Mouse (Mus musculus): ENCODE results near the gene Prss53.
"Not testable (repeated sequence)": the region's sequence is repeated elsewhere in the genome, so short reads cannot be mapped to it uniquely, and the experiment has no call there.

Gene Prss53

DNA sequence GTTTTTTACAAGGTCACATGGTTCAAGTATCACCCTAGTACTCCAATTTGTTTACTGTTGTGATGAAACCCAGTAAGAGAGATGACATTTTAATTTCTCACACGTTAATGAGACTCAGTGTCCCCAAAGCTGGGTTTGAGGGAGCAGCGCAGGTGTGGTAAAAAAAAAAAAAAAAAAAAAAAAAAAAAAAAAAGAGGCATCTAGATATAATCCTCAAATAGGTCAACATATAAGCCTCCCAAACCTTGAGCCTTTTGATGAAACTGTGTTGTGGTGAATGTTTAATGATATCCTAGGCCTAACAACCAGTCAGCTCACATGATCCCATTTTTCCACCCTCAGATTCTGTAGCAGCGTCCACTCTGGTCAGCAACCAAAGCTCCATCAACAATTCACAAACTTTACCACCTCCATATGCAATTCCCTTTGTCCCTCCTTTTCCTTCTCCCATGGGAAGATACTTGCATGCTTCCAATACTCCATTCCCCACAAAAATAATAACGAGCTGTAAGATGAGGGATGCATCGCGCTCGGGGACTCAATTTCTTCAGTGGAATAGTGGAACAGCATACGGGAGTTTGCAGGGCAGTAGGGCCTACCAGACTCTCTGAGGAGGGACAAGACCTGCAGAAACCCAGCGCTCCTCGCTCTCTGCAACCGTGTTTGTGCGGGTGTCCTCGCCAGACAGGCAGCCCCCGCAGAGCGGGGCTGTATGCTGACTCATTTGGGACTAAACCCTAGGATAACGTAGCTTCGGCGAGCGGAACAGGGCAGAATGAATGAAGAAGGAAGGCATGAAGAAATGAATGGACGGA is 15.8 kb downstream of the Prss53 start:
- DNase-seq: no peak

DNA sequence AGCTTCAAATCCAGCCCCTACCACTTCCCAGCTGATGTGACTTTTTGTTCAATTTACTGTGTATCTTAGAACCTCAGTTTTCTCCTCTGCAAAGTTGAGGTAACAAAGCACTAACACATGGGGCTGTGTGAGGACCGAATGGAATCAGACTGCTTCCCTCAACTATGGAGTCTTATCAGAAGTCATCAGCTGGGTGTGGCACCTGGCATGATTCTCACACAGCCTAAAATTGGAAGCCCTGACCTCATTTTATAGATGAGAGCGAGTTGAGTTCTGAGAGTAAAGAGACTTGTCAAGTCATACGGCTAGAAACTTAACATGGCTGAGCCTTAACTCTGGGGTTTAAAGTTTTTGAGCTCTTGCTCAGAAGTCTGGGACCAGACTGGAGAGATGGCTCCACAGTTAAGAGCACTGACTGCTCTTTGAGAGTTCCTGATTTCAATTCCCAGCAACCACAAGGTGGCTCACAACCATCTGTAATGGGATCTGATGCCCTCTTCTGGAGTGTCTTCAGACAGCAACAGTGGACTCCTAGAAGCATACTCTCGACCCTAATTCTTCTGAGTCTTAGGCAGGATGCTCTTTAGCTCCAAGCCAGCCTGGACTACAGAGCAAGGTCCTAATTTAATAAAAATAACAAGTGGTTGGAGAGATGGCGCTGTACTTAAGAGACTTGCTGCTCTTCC is 20.5 kb downstream of the Prss53 start:
- no peak for DNase-seq

DNA sequence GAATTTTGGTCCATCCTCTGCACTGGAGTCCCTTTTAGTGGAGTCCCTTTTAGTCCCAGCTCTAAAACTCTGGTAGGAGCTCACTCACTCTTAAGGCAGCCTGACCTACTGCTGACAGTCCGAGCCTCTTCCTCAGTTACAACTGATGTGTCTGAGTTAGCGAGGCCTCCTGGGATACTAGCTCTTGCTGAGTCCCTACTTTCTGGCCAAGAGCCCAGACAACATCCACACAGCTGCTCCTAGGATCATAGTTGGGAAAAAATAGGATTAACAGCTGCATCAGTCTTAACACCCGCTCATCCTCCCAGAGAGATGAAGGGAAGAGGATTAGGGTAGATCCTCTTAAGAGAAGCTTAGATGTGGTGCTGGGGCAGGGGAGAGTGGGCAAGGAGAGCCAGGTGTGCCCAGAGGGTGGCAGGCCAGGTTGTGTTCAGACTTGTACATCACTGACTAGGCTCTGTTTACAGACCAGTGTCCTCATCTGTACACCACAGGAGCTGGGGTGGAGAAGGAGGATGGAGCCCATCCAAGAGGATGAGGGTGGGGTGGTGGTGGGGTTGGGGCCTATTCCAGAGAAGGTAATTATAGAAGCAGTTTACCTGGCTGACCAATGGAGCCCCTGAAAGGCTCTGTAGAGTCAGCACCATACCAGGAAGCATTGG is 21.5 kb downstream of the Prss53 start:
- DNase-seq: no peak

DNA sequence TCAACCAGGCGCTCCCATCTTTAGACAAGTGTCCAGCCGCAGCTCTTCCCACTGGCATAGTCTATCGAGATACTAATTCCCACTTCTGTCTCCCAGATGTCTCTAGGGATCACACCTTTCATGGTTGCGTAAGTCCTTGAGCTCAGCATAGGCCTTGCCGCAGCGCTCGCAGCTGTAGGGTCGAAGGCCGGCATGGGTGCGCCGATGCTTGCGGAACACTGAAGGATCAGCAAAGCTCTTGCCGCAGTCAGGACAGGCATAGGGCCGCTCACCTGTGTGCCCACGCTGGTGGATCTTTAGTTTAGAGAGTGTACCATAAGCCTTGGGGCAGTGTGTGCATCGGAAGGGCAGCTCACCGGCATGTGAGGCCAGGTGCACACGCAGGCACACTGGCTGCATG is 23.1 kb downstream of the Prss53 start:
- DNase-seq: no peak

DNA sequence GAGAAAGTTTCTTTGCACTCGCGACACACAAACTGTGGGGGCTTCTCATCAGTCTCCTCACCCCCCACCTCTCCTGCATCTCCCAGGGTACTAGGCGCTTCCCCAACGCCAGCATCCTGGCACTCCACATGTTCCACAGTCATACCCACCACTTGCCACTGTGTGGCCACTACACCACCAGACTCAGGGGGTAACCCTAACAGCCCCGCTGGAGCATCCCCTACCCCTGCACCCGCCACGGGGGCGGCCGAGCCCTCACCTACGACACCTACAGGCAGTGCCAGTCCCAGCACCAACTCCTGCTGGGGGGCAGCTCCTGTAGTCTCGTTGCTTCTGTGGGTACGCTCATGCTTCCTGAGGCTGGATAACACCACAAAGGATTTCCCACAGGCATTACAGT is 24.3 kb downstream of the Prss53 start:
- DNase-seq: no peak

DNA sequence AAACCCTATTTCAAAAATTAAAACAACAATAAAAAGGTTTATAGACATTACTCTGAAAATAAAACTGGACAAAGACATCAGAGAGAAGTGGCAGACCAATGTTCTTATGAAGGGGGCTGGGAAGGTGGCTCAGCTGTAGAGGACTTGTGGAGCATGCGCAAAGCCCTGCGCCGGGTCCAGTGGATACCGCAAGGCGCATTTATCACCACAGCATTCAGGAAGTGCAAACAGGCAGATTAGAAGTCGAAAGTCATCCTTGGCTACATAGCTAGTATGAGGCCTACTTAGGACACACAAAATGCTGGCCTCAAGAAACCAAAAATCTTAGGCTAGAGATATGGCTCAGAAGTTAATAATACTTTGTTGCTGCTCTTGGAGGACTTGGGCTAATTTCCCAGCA is 32.5 kb downstream of the Prss53 start:
- DNase-seq: peak; percentile 52

DNA sequence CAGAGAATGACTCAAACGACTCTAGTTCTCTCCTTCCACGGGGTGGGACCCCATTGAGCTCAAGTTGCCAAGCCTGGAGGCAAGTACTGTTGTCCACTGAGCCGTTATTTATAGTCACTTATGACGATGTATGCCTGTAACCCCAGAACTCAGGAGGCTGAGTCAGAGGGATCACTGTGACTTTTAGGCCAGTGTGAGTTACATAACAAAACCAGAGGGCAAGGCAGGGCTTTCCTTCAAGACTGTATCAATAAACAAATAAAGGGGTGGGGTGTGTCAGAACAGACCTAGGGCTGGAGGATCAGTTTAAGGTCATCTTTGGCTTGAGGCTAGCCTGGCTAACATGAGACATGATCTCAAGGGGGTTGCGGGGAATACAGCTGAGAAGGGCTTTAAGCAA is 39.9 kb downstream of the Prss53 start:
- no peak for DNase-seq

DNA sequence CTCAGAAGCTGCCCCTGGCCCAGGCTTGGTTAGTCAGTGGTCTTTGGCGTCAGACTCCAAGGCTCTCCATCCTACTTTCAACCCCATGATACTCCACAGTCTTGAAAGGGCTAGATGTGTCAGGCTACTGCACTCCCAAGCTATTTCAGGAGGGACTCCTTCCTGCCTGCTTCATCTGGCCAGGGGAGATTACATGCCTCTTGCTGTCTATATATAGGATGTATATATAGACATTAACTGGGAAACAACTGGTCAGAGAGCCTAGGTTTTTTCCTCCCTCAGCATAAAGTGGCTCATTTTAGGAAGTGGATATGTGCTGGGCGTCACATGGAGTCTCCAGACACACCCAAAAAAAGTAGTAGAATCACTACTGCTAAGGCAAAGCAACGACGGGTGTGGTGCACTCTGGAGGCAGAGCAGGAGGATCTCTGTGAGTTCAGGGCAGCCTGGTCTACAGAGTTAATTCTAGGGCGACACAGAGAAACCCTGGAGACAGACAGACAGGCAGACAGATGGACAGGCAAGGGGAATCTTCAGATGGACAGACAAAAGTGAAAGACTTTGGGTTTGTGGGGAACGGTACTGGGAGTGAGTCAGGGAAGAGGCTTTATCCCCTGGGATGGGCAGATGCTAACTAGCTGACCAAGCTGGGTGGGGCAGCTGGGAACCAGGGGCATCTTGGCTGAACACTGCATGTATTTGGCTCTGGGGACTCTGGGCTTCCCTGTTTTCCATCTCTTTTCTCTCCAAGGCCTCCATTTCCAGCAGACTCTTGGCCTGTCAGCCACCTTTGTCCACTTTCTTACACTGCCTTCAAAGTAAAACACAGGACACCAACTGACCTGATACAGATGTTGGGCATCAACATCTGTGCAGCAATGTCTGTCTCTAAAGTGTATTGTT is 40.5 kb downstream of the Prss53 start:
- no peak for DNase-seq

DNA sequence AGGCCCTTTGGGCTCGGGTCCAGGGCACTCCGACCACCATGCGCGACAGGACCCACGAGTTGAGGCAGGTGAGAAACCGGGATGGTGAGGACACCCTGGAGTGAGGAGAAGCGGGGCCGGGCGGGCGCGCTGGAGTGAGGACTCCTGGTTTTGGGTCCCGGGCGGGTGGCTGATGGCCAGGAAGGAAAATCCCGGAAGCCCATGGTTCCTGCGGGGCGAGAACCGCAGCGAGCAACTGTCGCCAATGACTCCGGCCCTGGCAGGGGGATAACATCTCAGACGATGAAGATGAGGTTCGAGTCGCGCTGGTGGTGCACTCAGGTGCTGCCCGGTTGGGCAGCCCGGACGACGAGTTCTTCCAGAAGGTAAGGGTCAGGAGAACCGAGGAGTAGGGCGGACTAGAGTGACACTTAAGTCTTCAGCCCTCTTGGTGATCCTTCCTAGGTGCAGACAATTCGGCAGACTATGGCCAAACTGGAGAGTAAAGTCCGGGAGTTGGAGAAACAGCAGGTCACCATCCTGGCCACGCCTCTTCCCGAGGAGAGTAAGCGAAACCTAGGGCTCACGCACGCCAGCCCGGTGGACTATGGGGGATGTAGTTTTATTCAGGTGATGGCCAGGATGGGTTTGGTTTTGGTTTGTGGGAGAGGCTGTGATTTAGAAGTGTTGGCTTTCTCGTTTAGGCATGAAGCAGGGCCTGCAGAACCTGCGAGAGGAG is 48.6 kb downstream of the Prss53 start:
- DNase-seq: peak; percentile 84

DNA sequence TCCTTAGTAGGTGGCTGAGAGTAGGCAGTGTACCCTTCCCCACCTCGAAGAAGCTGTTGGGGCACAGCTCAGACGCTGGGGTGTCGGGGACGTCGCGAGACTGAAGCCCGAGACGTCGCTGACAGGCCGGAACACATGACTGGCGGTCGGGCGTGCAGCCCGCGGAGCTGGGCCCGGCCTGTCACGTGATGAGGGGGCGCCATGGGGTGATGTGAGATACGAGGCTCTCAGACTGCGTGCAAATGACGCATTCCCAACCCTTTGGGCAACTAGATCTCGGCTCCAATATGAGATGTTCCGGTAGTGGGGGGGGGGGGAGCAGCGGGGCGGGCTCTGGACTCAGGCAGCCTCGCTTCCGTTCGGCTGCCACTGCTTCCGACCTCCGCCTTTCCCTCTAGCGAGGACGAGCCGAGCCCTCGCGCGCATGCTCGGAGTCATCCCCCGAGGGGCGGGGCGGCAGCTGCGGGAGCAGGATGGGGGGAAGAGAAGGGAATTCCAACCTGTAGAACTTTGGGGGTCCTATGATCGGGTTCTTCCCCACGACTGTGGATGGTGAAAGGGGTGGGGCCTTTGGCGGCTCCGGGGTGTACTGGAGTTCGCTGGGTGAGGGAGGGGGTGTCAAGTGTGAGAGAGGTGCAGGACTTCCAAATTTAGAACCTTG is 49.3 kb downstream of the Prss53 start:
- DNase-seq: peak; percentile 93

DNA sequence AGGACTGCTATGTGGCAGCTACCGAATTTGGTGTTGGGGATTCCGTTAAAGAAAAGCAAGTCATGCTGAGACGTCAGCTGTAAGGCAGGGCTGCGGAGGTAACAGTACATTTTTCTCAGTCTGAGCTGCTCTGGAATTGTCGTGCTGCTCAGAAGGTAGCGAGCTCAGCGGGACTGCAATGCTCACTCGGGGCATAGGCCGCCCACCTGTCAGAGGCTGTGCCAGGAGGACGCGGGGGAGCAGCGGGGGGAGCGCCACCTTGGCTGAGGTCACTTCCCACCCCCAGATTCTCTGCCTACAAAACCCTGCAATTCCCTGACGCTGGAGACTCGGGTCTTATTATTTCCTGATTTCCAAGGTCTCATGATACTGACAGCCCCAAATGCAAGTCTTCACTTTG is 49.9 kb downstream of the Prss53 start:
- peak; percentile 44 for DNase-seq

DNA sequence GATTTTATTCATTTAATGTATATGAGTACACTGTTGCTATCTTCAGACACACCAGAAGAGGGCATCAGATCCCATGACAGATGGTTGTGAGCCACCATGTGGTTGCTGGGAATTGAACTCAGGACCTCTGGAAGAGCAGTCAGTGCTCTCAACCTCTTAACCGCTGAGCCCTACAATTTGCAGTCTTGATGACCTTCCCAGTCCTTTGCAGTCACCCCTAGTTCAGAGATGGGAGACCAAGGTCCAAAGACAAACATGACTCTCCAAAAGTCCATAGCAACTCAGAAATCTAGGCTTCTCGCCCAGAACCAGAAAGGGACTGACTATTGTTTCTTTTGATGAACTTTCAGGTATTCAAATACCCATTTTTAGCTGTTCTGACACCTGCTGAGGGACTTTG is 50.7 kb downstream of the Prss53 start:
- not testable (repeated sequence) for DNase-seq

DNA sequence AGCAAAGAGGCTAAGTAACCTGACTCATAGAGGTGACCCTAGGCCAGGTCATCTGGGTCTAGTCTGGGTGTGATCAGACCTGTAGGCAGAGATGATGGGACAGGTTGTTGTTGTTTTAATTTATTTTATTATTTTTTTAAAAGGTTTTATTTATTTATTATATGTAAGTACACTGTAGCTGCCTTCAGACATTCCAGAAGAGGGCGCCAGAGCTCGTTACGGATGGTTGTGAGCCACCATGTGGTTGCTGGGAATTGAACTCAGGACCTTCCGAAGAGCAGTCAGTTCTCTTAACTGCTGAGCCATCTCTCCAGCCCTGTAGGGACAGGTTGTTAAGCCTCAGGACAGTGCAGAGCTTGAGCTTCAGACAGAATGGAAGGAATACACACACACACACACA is 52.9 kb downstream of the Prss53 start:
- DNase-seq: not testable (repeated sequence)

DNA sequence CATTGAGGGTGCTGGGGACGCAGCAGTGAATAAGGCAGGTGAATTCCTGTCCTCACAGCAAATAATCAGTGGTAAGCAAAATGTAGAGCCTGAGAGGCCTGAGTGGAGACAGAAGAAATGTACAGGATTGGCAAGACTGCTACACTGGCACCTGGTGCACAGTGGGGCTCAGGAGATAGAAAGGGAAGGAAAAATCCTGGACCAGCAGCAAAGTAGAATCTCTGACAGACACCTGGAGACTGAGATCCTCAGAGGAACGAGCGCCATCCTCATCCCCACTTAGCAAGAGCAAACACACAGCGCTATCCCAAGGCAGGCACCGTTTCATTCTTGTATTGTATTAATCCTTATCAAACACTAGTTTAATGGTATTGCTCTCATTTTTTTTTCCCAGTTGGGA is 53.3 kb downstream of the Prss53 start:
- DNase-seq: no peak

All from liver (tissue).